Mouse (Mus musculus) kidney, adult 2 months (tissue): Measurements from ENCODE around the gene Cxcr5.

Experiments
- CTCF ChIP-seq: fragments of 200-500 bp; conservative IDR thresholded peaks from 2 replicates; pipeline ENCODE4 v1.5.1; 2011; ENCODE audit warnings: low read depth, mild to moderate bottlenecking, control low read depth, low read length, moderate library complexity, mixed read lengths; ENCODE audit not compliant: insufficient read depth, insufficient read length
- POLR2A ChIP-seq: fragments of 200-500 bp; IDR thresholded peaks from one replicate; pipeline ENCODE4 v1.6.1; 2011; ENCODE audit warnings: low read depth, low read length, control low read depth

- TF ChIP-seq CTCF (no peak), POLR2A (no peak)
These were observed 37.9 kb upstream of the Cxcr5 start for GRCm38 (mm10) chr9:44599616-44600015.
